Mouse (Mus musculus) MEL (cell line): ENCODE results near the gene Srbd1. TPM values are rescaled to one million over a fixed set of nuclear protein-coding genes. Genes with fewer than 3 reads are reported as not detected.
A peak's percentile ranks its signal among the peaks of the same experiment; 100 is the strongest.

Experiments used
- DNase-seq: peaks from one replicate; pipeline ENCODE4 v3.0.0; 2011; ENCODE audit warnings: low read depth, low spot score
- H3K27ac ChIP-seq: 2 replicates; pipeline ENCODE4 v1.5.1; 2012; ENCODE audit warnings: low read depth, mild to moderate bottlenecking, control low read depth, low read length, moderate library complexity; ENCODE audit not compliant: control insufficient read depth
- H3K27me3 ChIP-seq, 2 experiments: fragments of 150-350 bp in 1 of 2; sonication (generic) in 1 of 2; 2 replicates each; pipeline ENCODE4 v1.6.1; 2012; ENCODE audit warnings: low read length in 2 of 2, mild to moderate bottlenecking in 2 of 2, improper control_type of control experiment in 1 of 2, moderate library complexity in 1 of 2; ENCODE audit not compliant: insufficient read depth in 2 of 2, control insufficient read depth in 1 of 2
- H3K36me3 ChIP-seq, 2 experiments: 2 replicates each; pipeline ENCODE4 v1.6.1; 2012 to 2014; ENCODE audit warnings: low read length in 2 of 2, improper control_type of control experiment in 1 of 2, inconsistent platforms in 1 of 2, mild to moderate bottlenecking in 1 of 2; ENCODE audit not compliant: insufficient read depth in 2 of 2, control insufficient read depth in 1 of 2
- H3K4me1 ChIP-seq, 2 experiments: fragments of 150-350 bp in 1 of 2; sonication (generic) in 1 of 2; 2 replicates each; pipeline ENCODE4 v1.6.1; 2012; ENCODE audit warnings: low read length in 2 of 2, improper control_type of control experiment in 1 of 2, mild to moderate bottlenecking in 1 of 2; ENCODE audit not compliant: insufficient read depth in 2 of 2, control insufficient read depth in 1 of 2
- H3K4me3 ChIP-seq, 2 experiments: fragments of 150-350 bp in 1 of 2; sonication (generic) in 1 of 2; 2 replicates each; pipeline ENCODE4 v1.5.1; 2012; ENCODE audit warnings: low read depth in 2 of 2, low read length in 2 of 2, mild to moderate bottlenecking in 2 of 2, moderate library complexity in 2 of 2, control low read depth in 1 of 2, improper control_type of control experiment in 1 of 2; ENCODE audit not compliant: control insufficient read depth in 1 of 2, insufficient read depth in 1 of 2
- H3K79me2 ChIP-seq: 2 replicates; pipeline ENCODE4 v1.6.1; 2012; ENCODE audit warnings: mild to moderate bottlenecking, low read length, moderate library complexity; ENCODE audit not compliant: control insufficient read depth, poor library complexity, insufficient read depth
- H3K9ac ChIP-seq: 2 replicates; pipeline ENCODE4 v1.6.1; 2012; ENCODE audit warnings: low read depth, mild to moderate bottlenecking, control low read depth, low read length, moderate library complexity; ENCODE audit not compliant: control insufficient read depth, poor library complexity, severe bottlenecking
- H3K9me3 ChIP-seq: fragments of 150-350 bp; sonication (generic); replicated peaks from 2 replicates; pipeline ENCODE4 v1.6.1; 2012; ENCODE audit warnings: mild to moderate bottlenecking, low read length, improper control_type of control experiment, moderate library complexity; ENCODE audit not compliant: insufficient read depth
- BHLHE40 ChIP-seq: IDR thresholded peaks from 2 replicates; pipeline ENCODE4 v1.6.1; 2012; ENCODE audit warnings: low read depth, mild to moderate bottlenecking, inconsistent platforms, low read length, improper control_type of control experiment, borderline replicate concordance
- CHD1 ChIP-seq: IDR thresholded peaks from 2 replicates; pipeline ENCODE4 v1.6.1; 2012; ENCODE audit warnings: low read depth, mild to moderate bottlenecking, inconsistent platforms, low read length, improper control_type of control experiment
- CTCF ChIP-seq, 3 experiments: IDR thresholded peaks in 2 of 3; conservative IDR thresholded peaks in 1 of 3; 2 replicates each; pipeline ENCODE4 v1.5.1; 2011 to 2012; ENCODE audit warnings: low read length in 3 of 3, low read depth in 2 of 3, mild to moderate bottlenecking in 2 of 3, improper control_type of control experiment in 1 of 3, inconsistent platforms in 1 of 3, mixed read lengths in 1 of 3, moderate library complexity in 1 of 3; ENCODE audit not compliant: control insufficient read depth in 1 of 3, insufficient read depth in 1 of 3, poor library complexity in 1 of 3, severe bottlenecking in 1 of 3
- ETS1 ChIP-seq: IDR thresholded peaks from 2 replicates; pipeline ENCODE4 v1.6.1; 2012; ENCODE audit warnings: low read depth, mild to moderate bottlenecking, inconsistent platforms, low read length, improper control_type of control experiment, moderate library complexity
- GABPA ChIP-seq: IDR thresholded peaks from 2 replicates; pipeline ENCODE4 v1.6.1; 2012; ENCODE audit warnings: low read depth, mild to moderate bottlenecking, inconsistent platforms, low read length, improper control_type of control experiment, moderate library complexity
- GATA1 ChIP-seq: IDR thresholded peaks from 2 replicates; pipeline ENCODE4 v1.6.1; 2011; ENCODE audit warnings: low read depth, low read length, improper control_type of control experiment
- JUND ChIP-seq: IDR thresholded peaks from 2 replicates; pipeline ENCODE4 v1.6.1; 2011; ENCODE audit warnings: low read depth, mild to moderate bottlenecking, improper control_type of control experiment, low read length
- KAT2A ChIP-seq: conservative IDR thresholded peaks from 2 replicates; pipeline ENCODE4 v1.6.1; 2012; ENCODE audit warnings: low read depth, low read length, improper control_type of control experiment, inconsistent platforms
- MAFK ChIP-seq: IDR thresholded peaks from 2 replicates; pipeline ENCODE4 v1.6.1; 2011; ENCODE audit warnings: low read depth, mild to moderate bottlenecking, low read length, improper control_type of control experiment, borderline replicate concordance
- MXI1 ChIP-seq: IDR thresholded peaks from 2 replicates; pipeline ENCODE4 v1.6.1; 2011; ENCODE audit warnings: mild to moderate bottlenecking, low read depth, low read length, improper control_type of control experiment
- NELFE ChIP-seq: IDR thresholded peaks from 2 replicates; pipeline ENCODE4 v1.6.1; 2011; ENCODE audit warnings: low read depth, low read length, improper control_type of control experiment
- NRF1 ChIP-seq: IDR thresholded peaks from 2 replicates; pipeline ENCODE4 v1.6.1; 2014; ENCODE audit warnings: low read depth, mild to moderate bottlenecking, inconsistent platforms, low read length, improper control_type of control experiment, moderate library complexity; ENCODE audit not compliant: poor library complexity, insufficient read depth, severe bottlenecking
- POLR2A ChIP-seq, 2 experiments: IDR thresholded peaks; 2 replicates each; pipeline ENCODE4 v1.6.1; 2011 to 2012; ENCODE audit warnings: low read length in 2 of 2, mild to moderate bottlenecking in 2 of 2, control low read depth in 1 of 2, improper control_type of control experiment in 1 of 2, low read depth in 1 of 2, moderate library complexity in 1 of 2; ENCODE audit not compliant: control insufficient read depth in 1 of 2, insufficient read depth in 1 of 2, poor library complexity in 1 of 2
- POLR2AphosphoS5 ChIP-seq: IDR thresholded peaks from 2 replicates; pipeline ENCODE4 v1.6.1; 2012; ENCODE audit warnings: low read depth, borderline replicate concordance, mild to moderate bottlenecking, inconsistent platforms, low read length, moderate library complexity, mixed read lengths
- RCOR1 ChIP-seq: IDR thresholded peaks from 2 replicates; pipeline ENCODE4 v1.6.1; 2012; ENCODE audit warnings: low read depth, mild to moderate bottlenecking, inconsistent platforms, low read length, improper control_type of control experiment
- SIN3A ChIP-seq: IDR thresholded peaks from 2 replicates; pipeline ENCODE4 v1.6.1; 2012; ENCODE audit warnings: low read length, improper control_type of control experiment, inconsistent platforms
- SMC3 ChIP-seq: IDR thresholded peaks from 2 replicates; pipeline ENCODE4 v1.6.1; 2011; ENCODE audit warnings: low read depth, low read length, improper control_type of control experiment
- TBP ChIP-seq: IDR thresholded peaks from 2 replicates; pipeline ENCODE4 v1.8.0; 2011; ENCODE audit warnings: low read depth, low read length, improper control_type of control experiment
- TCF12 ChIP-seq: IDR thresholded peaks from 2 replicates; pipeline ENCODE4 v1.6.1; 2014; ENCODE audit warnings: low read depth, mild to moderate bottlenecking, inconsistent platforms, low read length, improper control_type of control experiment, moderate library complexity
- UBTF ChIP-seq: IDR thresholded peaks from 2 replicates; pipeline ENCODE4 v1.6.1; 2012; ENCODE audit warnings: low read depth, mild to moderate bottlenecking, inconsistent platforms, low read length, improper control_type of control experiment, moderate library complexity, borderline replicate concordance; ENCODE audit not compliant: insufficient read depth
- USF2 ChIP-seq, 2 experiments: IDR thresholded peaks; 2 replicates each; pipeline ENCODE4 v1.6.1; 2011 to 2012; ENCODE audit warnings: improper control_type of control experiment in 2 of 2, low read length in 2 of 2, borderline replicate concordance in 1 of 2, inconsistent platforms in 1 of 2, low read depth in 1 of 2, mild to moderate bottlenecking in 1 of 2; ENCODE audit not compliant: insufficient read depth in 1 of 2
- ZC3H11A ChIP-seq: IDR thresholded peaks from 2 replicates; pipeline ENCODE4 v1.6.1; 2012; ENCODE audit warnings: low read depth, mild to moderate bottlenecking, inconsistent platforms, low read length, improper control_type of control experiment
- ZMIZ1 ChIP-seq: IDR thresholded peaks from 2 replicates; pipeline ENCODE4 v1.6.1; 2012; ENCODE audit warnings: low read depth, mild to moderate bottlenecking, inconsistent platforms, low read length, improper control_type of control experiment, moderate library complexity
- ZNF384 ChIP-seq: IDR thresholded peaks from 2 replicates; pipeline ENCODE4 v1.6.1; 2012; ENCODE audit warnings: low read depth, mild to moderate bottlenecking, inconsistent platforms, low read length, improper control_type of control experiment
- polyA plus RNA-seq, 2 experiments: library from polyadenylated mRNA; stranded (reverse) in 1 of 2; unstranded in 1 of 2; fragments of >175 nt in 1 of 2; fragments of >200 nt in 1 of 2; gene quantifications; 2 replicates each; pipeline versions ENCODE4 v1.2.1 to v1.2.4; 2012; ENCODE audit warnings: low replicate concordance in 2 of 2, low read depth in 1 of 2; ENCODE audit not compliant: insufficient read length in 2 of 2, insufficient read depth in 1 of 2, missing spikeins in 1 of 2
- total RNA-seq: library from RNA; depleted of rRNA; stranded (reverse); fragments of 300-350 nt; gene quantifications from 2 replicates; pipeline ENCODE4 v1.2.3, GENCODE M21; 2012

Gene Srbd1
- total and polyA plus RNA-seq, 3 experiments, result 14.9 to 30.5 TPM; not detected in 1

GRCm38 (mm10) chr17:85943071-85943470, 201.9 kb downstream of the Srbd1 start:
- no peak for TF ChIP-seq TBP
- no peak for TF ChIP-seq UBTF
- no peak for TF ChIP-seq ETS1
- TF ChIP-seq GABPA, result no peak
- TF ChIP-seq CTCF (IDR thresholded peaks at IDR 0.05 in 2 of 3, conservative IDR thresholded peaks at IDR 0.05 in 1 of 3; ENCODE audit: control insufficient read depth in 1 of 3, insufficient read depth in 1 of 3, low read depth in 2 of 3, low read length in 3 of 3, poor library complexity in 1 of 3, severe bottlenecking in 1 of 3), result no peak
- no peak for TF ChIP-seq USF2 (IDR thresholded peaks at IDR 0.05; ENCODE audit: borderline replicate concordance in 1 of 2, insufficient read depth in 1 of 2, low read depth in 1 of 2, low read length in 2 of 2)
- no peak for TF ChIP-seq MAFK
- no peak for TF ChIP-seq NRF1
- TF ChIP-seq ZNF384, result no peak
- TF ChIP-seq CHD1, result no peak
- TF ChIP-seq TCF12, result no peak
- TF ChIP-seq JUND, result no peak
- no peak for TF ChIP-seq SIN3A
- TF ChIP-seq KAT2A, result no peak
- no peak for TF ChIP-seq NELFE
- TF ChIP-seq BHLHE40, result no peak
- TF ChIP-seq GATA1, result no peak
- H3K27me3 ChIP-seq, result peaks cover 0 to 3% of the 10 kb centered on the region in 2 experiments; a peak in 2 of 4 replicates
- no peak overlapping the region for H3K9ac ChIP-seq
- no peak overlapping the region for H3K27ac ChIP-seq
- no peaks in the 10 kb centered on the region for H3K36me3 ChIP-seq
- H3K4me1 ChIP-seq, result no peaks in the 10 kb centered on the region
- no peak overlapping the region for H3K4me3 ChIP-seq
- no peaks in the 10 kb centered on the region for H3K9me3 ChIP-seq
- H3K79me2 ChIP-seq, result no peaks in the 10 kb centered on the region
- DNase-seq, result no peak

DNA sequence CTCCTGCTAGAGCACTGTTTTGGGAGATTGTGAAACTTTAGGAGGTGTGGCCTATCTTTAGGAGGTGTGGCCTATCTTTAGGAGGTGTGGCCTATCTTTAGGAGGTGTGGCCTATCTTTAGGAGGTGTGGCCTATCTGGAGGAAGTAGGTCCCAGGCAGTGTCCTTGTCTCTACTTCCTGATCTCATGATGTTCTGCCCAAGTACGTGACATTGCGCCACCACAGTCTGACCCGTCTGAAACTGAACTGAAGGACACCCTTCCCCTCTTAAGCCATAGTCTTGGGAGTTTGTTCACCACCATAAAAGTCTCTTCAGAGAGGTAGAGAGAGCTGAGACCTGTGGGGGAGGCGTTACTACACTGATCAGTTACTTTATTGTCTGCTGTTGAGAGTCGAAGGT, 202.9 kb downstream of the Srbd1 start:
- H3K4me1 ChIP-seq, result no peaks in the 10 kb centered on the region
- H3K27ac ChIP-seq, result no peak overlapping the region
- DNase-seq, result peak; percentile 17
- H3K4me3 ChIP-seq, result no peak overlapping the region
- TF ChIP-seq POLR2AphosphoS5 (no peak), JUND (no peak), SMC3 (no peak), RCOR1 (no peak), BHLHE40 (no peak), ZC3H11A (no peak), UBTF (no peak), POLR2A (IDR thresholded peaks at IDR 0.05; ENCODE audit: control insufficient read depth in 1 of 2, insufficient read depth in 1 of 2, low read depth in 1 of 2, low read length in 2 of 2, poor library complexity in 1 of 2) (no peak), CHD1 (no peak), MXI1 (no peak), TCF12 (no peak), ZMIZ1 (no peak)
- no peak overlapping the region for H3K9ac ChIP-seq
- no peaks in the 10 kb centered on the region for H3K79me2 ChIP-seq
- peaks cover 0 to 3% of the 10 kb centered on the region in 2 experiments; a peak in 2 of 4 replicates for H3K27me3 ChIP-seq
- no peaks in the 10 kb centered on the region for H3K9me3 ChIP-seq
- H3K36me3 ChIP-seq, result no peaks in the 10 kb centered on the region
